18 mouse cellular contexts compared by ENCODE assay signal in the genomic region with DNA sequence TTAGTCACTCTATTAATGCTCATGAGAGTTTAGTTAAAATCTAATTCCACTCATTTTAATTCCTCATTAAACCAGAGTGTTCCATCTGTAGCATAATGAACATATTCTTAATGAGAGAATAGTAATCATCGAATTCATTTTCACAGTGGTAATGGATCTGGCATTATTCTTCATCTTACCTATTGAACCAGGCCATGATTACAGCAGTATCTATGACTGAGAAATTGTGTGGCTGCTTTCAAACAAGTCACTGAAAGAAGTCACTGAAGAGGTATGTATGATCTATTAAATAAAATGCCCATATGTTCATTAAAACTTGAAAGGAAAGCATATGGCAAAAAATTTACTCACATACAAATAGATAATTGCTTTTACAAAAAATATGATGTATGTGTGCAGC.
"Had no signal": no experiment of that assay in that cellular context is flagged by ENCODE, and none has a peak within 500 bp of the region (broad histone marks: within the 10 kb centered on the region; RNA-seq: fewer than 3 reads in every experiment).

No protein-coding gene starts in this region.

- H3K36me3 ChIP-seq: midbrain, embryonic 10.5 days; midbrain, embryonic 12.5 days; neural tube, embryonic 13.5 days had no signal

- H3K4me2 ChIP-seq: lung, embryonic 14.5 days; midbrain, embryonic 12.5 days; neural tube, embryonic 13.5 days had no signal

- H3K4me1 ChIP-seq: midbrain, embryonic 10.5 days; midbrain, embryonic 12.5 days; neural tube, embryonic 13.5 days had no signal

- H3K4me3 ChIP-seq: midbrain, embryonic 10.5 days; midbrain, embryonic 12.5 days; myocyte; neural tube, embryonic 13.5 days had no signal

- ATAC-seq: midbrain, embryonic 16.5 days had no signal

- H3K9me3 ChIP-seq: midbrain, embryonic 10.5 days; midbrain, embryonic 12.5 days; neural tube, embryonic 13.5 days had no signal

- DNase-seq: lung, adult 18-20 months; lung, embryonic 14.5 days; lung, postnatal 10 days; lung, postnatal 4 days; midbrain, embryonic 14.5 days; retina, postnatal 1 day; right cerebral cortex, adult 18-20 months; right cerebral cortex, postnatal 25 days; right cerebral cortex, postnatal 4 days; spleen, adult 18-20 months; thymus, adult 18-20 months; thymus, postnatal 25 days; thymus, postnatal 4 days had no signal

- H3K9ac ChIP-seq: lung, embryonic 14.5 days; midbrain, embryonic 12.5 days; neural tube, embryonic 13.5 days had no signal

- H3K27ac ChIP-seq: midbrain, embryonic 10.5 days; midbrain, embryonic 12.5 days; neural tube, embryonic 13.5 days had no signal

- H3K27me3 ChIP-seq: midbrain, embryonic 12.5 days; neural tube, embryonic 13.5 days had no signal
